Mouse (Mus musculus) kidney, postnatal 0 days (tissue): ENCODE measurements around the gene Pmm2. TPM values are rescaled to one million over a fixed set of nuclear protein-coding genes. Genes with fewer than 3 reads are reported as not detected.

ENCODE experiments used
- ATAC-seq: fragments of 200-750 bp; cut with Nextera tagmentation; replicated peaks from 2 replicates; pipeline ENCODE4 v1.8.0; 2017; ENCODE audit warnings: low read depth, moderate number of reproducible peaks, moderate TSS enrichment, moderate library complexity; ENCODE audit not compliant: low FRiP score
- DNase-seq: peaks from one replicate; pipeline ENCODE4 v3.0.0-alpha.2; 2016; ENCODE audit warnings: low spot score
- H3K27ac ChIP-seq: fragments of 300-500 bp; sonication (generic); 2 replicates; pipeline ENCODE4 v1.5.1; 2014; ENCODE audit warnings: mild to moderate bottlenecking
- H3K27me3 ChIP-seq: fragments of 300-500 bp; sonication (generic); 2 replicates; pipeline ENCODE4 v1.6.1; 2014; ENCODE audit warnings: low read length, mixed read lengths; ENCODE audit not compliant: insufficient read depth
- H3K36me3 ChIP-seq: fragments of 300-500 bp; sonication (generic); 2 replicates; pipeline ENCODE4 v1.6.1; 2014; ENCODE audit warnings: low read length, mixed read lengths; ENCODE audit not compliant: insufficient read depth
- H3K4me1 ChIP-seq: fragments of 300-500 bp; sonication (generic); replicated peaks from 2 replicates; pipeline ENCODE4 v1.6.1; 2014; ENCODE audit warnings: antibody characterized with exemption, low read length, mixed read lengths; ENCODE audit not compliant: insufficient read depth
- H3K4me2 ChIP-seq: fragments of 300-500 bp; sonication (generic); 2 replicates; pipeline ENCODE4 v1.6.1; 2014; ENCODE audit warnings: mild to moderate bottlenecking, low read length, moderate library complexity, mixed read lengths
- H3K4me3 ChIP-seq: fragments of 300-500 bp; sonication (generic); replicated peaks from 2 replicates; pipeline ENCODE4 v1.5.1; 2014; ENCODE audit warnings: low read depth, low read length
- H3K9ac ChIP-seq: fragments of 300-500 bp; sonication (generic); 2 replicates; pipeline ENCODE4 v1.6.1; 2014; ENCODE audit warnings: low read depth, low read length
- H3K9me3 ChIP-seq: fragments of 300-500 bp; sonication (generic); replicated peaks from 2 replicates; pipeline ENCODE4 v1.6.1; 2016; ENCODE audit warnings: low read length, inconsistent platforms, mixed read lengths
- CTCF ChIP-seq: IDR thresholded peaks from 2 replicates; pipeline ENCODE4 v1.5.1; 2016; ENCODE audit warnings: antibody characterized with exemption, low read depth, mild to moderate bottlenecking, moderate library complexity
- WGBS: fragments of 180-500 bp; shearing (Covaris S2); extraction: QIAGEN DNeasy Blood & Tissue Kit; methylation state at CpG from one replicate; pipeline ENCODE4 v1.1.7; 2014; 5-methylcytosine and 5-hydroxymethylcytosine counted together
- polyA plus RNA-seq: library from polyadenylated mRNA; unstranded; fragments of >200 nt; fragmentation: Nextera tagmentation; extraction: Ambion mirVana; gene quantifications from 2 replicates; pipeline ENCODE4 v1.2.1, GENCODE M21; 2015

Pmm2 gene
- polyA plus RNA-seq, 1 experiment from 2014 or later: 45.0 TPM

DNA sequence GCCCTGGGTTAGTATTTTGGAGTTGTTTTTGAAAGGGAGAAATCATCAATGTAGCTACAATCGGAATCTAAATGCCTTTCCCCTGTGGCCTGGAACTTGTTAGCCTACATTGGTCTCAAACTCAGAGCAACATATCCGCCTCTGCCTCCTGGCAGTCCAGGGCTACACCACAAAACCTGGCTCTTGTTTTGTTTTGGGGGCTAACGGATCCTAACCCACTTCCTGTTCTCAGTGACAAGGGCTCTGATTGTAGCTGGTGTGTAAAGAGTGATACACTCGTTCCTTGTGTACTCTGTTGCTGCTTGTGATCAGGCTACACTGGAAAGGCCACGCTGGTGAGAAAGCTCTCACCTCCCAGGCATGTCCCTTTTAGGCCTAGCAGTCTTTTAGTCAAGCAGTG, 6.0 kb upstream of the Pmm2 start:
- TF ChIP-seq CTCF: no peak
- DNase-seq (no peak), ATAC-seq (no peak)
- no peaks in the 10 kb centered on the region for H3K9me3 ChIP-seq
- 84% methylated on average over 5 of the region's 5 CpGs for WGBS
- H3K4me1 ChIP-seq: peaks cover 4% of the 10 kb centered on the region; the same call in 1 of the 2 replicates
- H3K27me3 ChIP-seq: no peaks in the 10 kb centered on the region
- no peak overlapping the region for H3K27ac ChIP-seq
- H3K36me3 ChIP-seq: 0 out of 2 replicates have a peak, but pooled peaks cover 4% of the 10 kb centered on the region
- no peak overlapping the region for H3K4me3 ChIP-seq
- no peak overlapping the region for H3K4me2 ChIP-seq
- no peak overlapping the region for H3K9ac ChIP-seq

DNA sequence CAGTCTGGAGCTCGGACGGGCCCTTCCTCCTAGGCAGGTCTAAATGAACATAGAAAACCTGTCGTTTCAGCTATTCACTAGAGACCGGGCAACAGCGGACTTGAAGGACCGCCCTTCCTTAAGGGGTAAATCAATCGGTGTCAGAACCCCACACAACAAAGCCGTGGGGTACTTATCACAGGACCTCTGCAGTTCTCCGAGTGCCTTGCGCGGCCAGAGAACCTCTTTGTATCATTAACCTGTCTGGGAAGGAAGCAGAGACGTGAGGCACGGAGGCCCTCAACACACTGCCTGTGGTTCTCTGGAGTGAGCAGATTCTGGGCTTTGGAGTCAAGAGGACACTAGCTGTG, 632 bp upstream of the Pmm2 start:
- H3K9ac ChIP-seq: peak overlapping the region; percentile 90
- WGBS: under 1% methylated on average over 13 of the region's 13 CpGs
- H3K27me3 ChIP-seq: no peaks in the 10 kb centered on the region
- no peak for TF ChIP-seq CTCF
- H3K4me3 ChIP-seq: peak overlapping the region; percentile 85
- DNase-seq: no peak
- 0 out of 2 replicates have a peak, but pooled peaks cover 7% of the 10 kb centered on the region for H3K36me3 ChIP-seq
- H3K4me1 ChIP-seq: peaks cover 14% of the 10 kb centered on the region
- H3K27ac ChIP-seq: peak overlapping the region; percentile 89
- H3K9me3 ChIP-seq: no peaks in the 10 kb centered on the region
- peak; percentile 26 for ATAC-seq
- peak overlapping the region; percentile 88 for H3K4me2 ChIP-seq

DNA sequence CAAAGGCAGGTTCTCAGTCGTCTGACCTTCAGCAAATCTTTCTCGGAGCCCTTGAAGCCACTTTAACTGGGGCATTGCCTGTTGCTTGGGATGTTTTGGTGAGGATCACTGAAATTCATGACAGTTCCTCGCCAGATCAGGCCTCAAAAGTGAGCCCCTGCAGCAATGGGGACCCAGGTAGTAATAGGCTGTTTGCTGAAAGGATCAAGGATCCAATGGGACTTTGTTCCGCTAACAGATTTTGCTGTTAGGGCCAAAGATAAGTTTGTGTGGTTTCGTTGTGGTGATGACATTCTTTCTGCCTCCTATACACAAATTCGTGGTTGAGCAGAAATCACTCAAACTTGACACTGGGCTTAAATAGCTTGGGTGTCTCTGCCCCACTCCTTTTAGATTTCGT, 657 bp downstream of the Pmm2 start:
- Histone ChIP-seq H3K9me3 (no peaks in the 10 kb centered on the region), H3K4me2 (peak overlapping the region; percentile 88), H3K9ac (peak overlapping the region; percentile 90), H3K4me1 (peaks cover 14% of the 10 kb centered on the region), H3K4me3 (peak overlapping the region; percentile 85), H3K27me3 (no peaks in the 10 kb centered on the region), H3K36me3 (0 out of 2 replicates have a peak, but pooled peaks cover 13% of the 10 kb centered on the region), H3K27ac (peak overlapping the region; percentile 89)
- no peak for DNase-seq
- no peak for ATAC-seq
- 38% methylated on average over 7 of the region's 7 CpGs for WGBS
- no peak for TF ChIP-seq CTCF

DNA sequence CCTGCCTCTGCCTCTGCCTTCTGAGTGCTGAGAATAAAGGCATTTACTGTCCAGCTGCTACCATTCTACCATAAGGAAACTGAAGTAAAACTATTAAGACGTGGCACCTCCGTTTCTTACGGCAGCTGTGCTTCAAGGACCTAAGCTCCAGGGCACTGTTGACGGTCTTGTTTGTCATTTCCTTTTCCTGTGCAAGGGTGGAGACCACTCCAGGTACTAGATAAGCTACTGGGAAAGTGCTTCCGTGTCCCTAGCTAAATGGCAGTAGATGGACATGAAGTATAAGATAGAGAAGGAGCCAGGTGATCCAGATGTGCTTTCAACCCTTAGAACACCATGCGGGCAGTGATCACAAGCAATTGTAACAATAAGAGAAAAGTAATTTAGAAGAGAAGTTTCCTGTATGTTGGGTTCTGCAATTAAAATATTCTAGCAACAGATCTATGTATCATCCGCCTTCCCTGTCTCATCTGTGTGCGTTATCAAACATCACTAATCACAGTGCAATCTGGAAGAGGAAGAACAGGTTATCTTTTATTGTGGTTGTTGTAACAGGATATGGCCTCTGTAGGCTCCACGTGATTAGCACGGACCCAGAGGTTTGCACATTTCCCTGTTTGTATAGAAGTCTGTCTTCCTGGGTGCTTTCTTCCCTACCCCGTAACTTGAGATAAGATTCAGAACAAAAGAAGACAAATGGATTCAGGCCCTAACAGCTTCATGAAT, 2.2 kb downstream of the Pmm2 start:
- Histone ChIP-seq H3K9me3 (no peaks in the 10 kb centered on the region), H3K4me1 (peaks cover 14% of the 10 kb centered on the region), H3K4me3 (no peak overlapping the region), H3K36me3 (peaks cover 18% of the 10 kb centered on the region), H3K9ac (no peak overlapping the region), H3K27me3 (no peaks in the 10 kb centered on the region), H3K4me2 (no peak overlapping the region), H3K27ac (no peak overlapping the region)
- WGBS: 77% methylated on average over 11 of the region's 11 CpGs
- no peak for ATAC-seq
- no peak for DNase-seq
- no peak for TF ChIP-seq CTCF

DNA sequence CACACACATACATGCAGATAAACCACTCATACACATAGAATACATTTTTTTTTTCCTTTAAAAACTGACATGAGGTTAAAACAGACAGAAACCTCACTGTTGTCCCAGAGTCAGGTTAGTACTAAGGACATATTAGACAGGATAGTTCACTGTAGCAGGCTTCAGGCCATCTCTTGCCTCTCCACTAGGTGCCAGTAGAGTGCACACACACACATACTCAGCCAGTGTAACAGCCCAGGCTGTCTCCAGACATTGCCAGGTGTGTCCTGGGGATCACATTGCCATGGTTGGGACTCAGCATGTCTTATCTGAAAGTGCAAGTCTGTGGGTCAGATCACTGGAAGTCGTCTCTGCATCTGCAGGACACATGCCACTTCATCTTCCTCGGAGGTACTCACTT, 6.4 kb downstream of the Pmm2 start:
- H3K9ac ChIP-seq: no peak overlapping the region
- H3K27ac ChIP-seq: no peak overlapping the region
- 83% methylated on average over 2 of the region's 2 CpGs for WGBS
- H3K4me2 ChIP-seq: no peak overlapping the region
- H3K4me3 ChIP-seq: no peak overlapping the region
- H3K4me1 ChIP-seq: peaks cover under 1% of the 10 kb centered on the region; the same call in 1 of the 2 replicates
- H3K27me3 ChIP-seq: no peaks in the 10 kb centered on the region
- TF ChIP-seq CTCF: peak; percentile 83
- H3K9me3 ChIP-seq: no peaks in the 10 kb centered on the region
- H3K36me3 ChIP-seq: peaks cover 58% of the 10 kb centered on the region
- DNase-seq (peak; percentile 55), ATAC-seq (0 out of 2 replicates have a peak, but pooled peaks have one; percentile 63)

DNA sequence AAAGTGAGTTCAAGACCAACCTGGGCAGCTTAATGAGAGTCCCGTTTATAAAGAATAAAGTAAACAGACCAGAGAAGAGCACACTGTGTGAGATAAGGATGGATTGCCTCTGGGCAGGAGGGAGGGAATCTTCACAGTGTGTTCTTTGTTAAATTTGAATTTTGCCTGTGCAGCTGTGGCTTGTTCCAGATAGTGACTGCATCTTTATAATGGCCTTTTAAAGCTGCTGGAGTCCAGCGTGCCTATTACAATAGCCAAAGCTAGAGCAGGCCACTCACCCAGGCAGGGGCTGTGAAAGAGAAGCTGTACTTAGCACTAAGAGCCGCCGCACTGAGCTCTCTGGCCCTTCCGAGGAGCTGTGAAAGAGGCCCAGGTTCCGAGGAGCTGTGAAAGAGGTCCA, 8.1 kb downstream of the Pmm2 start:
- no peak overlapping the region for H3K4me2 ChIP-seq
- H3K27ac ChIP-seq: no peak overlapping the region
- H3K9ac ChIP-seq: no peak overlapping the region
- ATAC-seq: no peak
- no peaks in the 10 kb centered on the region for H3K9me3 ChIP-seq
- no peaks in the 10 kb centered on the region for H3K4me1 ChIP-seq
- DNase-seq: no peak
- H3K36me3 ChIP-seq: peaks cover 71% of the 10 kb centered on the region
- no peak overlapping the region for H3K4me3 ChIP-seq
- WGBS: 83% methylated on average over 6 of the region's 6 CpGs
- no peaks in the 10 kb centered on the region for H3K27me3 ChIP-seq
- no peak for TF ChIP-seq CTCF
